Mouse (Mus musculus) heart, embryonic 11.5 days (tissue): ENCODE results near the gene Slbp. TPM values are rescaled to one million over a fixed set of nuclear protein-coding genes. Genes with fewer than 3 reads are reported as not detected.

Experiments
- polyA plus RNA-seq: library from polyadenylated mRNA; unstranded; fragments of >200 nt; fragmentation: Nextera tagmentation; extraction: Ambion mirVana; gene quantifications from 2 replicates; pipeline ENCODE4 v1.2.1, GENCODE M21; 2014

Gene Slbp
- polyA plus RNA-seq, 1 experiment from 2014 or later, result 162 TPM

Other genes with a start within 250 kb of the Slbp start
- gene Nkx1-1, start 218.6 kb downstream of the Slbp start, polyA plus RNA-seq, result not detected in 2 replicates
- 56.6 and 59.5 TPM in 2 replicates for gene Fam53a, start 22.9 kb downstream of the Slbp start, polyA plus RNA-seq
- 1.5 and 2.0 TPM in 2 replicates for gene Gm9903, start 22.6 kb downstream of the Slbp start, polyA plus RNA-seq
- gene Tacc3, start 5.6 kb upstream of the Slbp start, polyA plus RNA-seq, result 171 and 186 TPM in 2 replicates
- 41.5 and 42.3 TPM in 2 replicates for gene Tmem129, start 5.8 kb upstream of the Slbp start, polyA plus RNA-seq
- gene Fgfr3, start 69.1 kb upstream of the Slbp start, polyA plus RNA-seq, result 4.4 and 4.9 TPM in 2 replicates
- 40.3 and 44.5 TPM in 2 replicates for gene Letm1, start 130.2 kb upstream of the Slbp start, polyA plus RNA-seq
- gene Nsd2, start 168.2 kb upstream of the Slbp start, polyA plus RNA-seq, result 46.8 and 48.7 TPM in 2 replicates